In the genomic region with DNA sequence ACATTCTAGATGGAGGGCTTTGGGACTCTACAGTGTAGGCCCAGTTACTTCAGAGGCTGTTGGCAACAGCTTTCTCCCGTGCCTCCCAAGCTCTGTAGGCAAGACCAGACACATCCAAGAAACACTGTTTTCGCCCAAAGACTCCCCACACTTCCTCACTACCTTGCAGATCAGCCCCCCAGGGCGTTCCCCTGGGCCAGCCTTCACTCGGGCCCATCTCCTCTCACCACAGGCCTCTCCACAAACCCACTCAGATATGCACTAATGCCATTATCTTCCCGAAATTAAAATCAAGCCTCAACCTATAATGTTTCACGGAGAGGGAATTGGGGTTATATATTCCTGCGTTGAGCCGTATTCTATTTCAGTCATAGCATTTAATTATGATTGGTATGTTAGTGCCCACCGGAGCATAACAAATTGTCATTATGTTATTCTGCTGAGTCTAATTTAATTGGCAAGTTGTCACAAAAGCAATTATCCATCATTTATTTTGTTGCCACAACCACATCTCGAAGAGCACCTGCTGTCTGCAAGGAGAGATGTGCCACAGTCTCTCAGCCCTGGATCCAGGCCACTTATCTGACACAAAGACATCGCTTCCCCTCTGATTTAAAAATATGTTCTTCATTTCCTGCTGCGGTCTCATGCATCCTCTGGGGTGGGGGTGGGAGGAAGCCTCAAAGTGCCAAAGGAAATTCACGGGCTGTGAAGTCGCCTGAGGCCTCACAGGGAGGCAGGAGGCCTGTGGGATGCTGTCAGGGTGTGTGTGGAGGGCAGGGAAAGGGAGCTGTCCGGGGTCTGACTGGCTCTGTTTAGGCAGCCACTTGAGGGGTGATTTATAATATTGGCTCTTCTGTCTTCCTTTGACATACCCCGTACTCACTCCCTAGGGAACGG, we compare ENCODE assay signal across 8 mouse cellular contexts. TPM values are rescaled to one million over a fixed set of nuclear protein-coding genes. Genes with fewer than 3 reads are reported as not detected.
DNase-seq lines count a peak whose midpoint lies in the region; ATAC-seq and TF ChIP-seq lines count a peak whose summit lies in the region.

No protein-coding gene starts in this region.

- no peak for TF ChIP-seq CTCF in lung, embryonic 14.5 days (IDR thresholded peaks at IDR 0.05; ENCODE audit: low read depth)
- TF ChIP-seq CTCF in lung, adult 2 months (IDR thresholded peaks at IDR 0.05; ENCODE audit: insufficient read depth, low read length), result no peak

- peak overlapping the region; percentile 14; the same call in 1 of the 2 replicates for H3K27ac ChIP-seq in lung, embryonic 14.5 days (ENCODE audit: low read depth)
- peak overlapping the region; percentile 48; the same call in 1 of the 2 replicates for H3K27ac ChIP-seq in forebrain, embryonic 13.5 days
- H3K27ac ChIP-seq in midbrain, embryonic 16.5 days (ENCODE audit: low read length), result peak overlapping the region; percentile 2; the same call in 1 of the 2 replicates

- H3K36me3 ChIP-seq in lung, embryonic 14.5 days (ENCODE audit: insufficient read depth), result no peaks in the 10 kb centered on the region
- no peaks in the 10 kb centered on the region for H3K36me3 ChIP-seq in forebrain, embryonic 13.5 days (ENCODE audit: poor library complexity, severe bottlenecking)
- H3K36me3 ChIP-seq in midbrain, embryonic 16.5 days (ENCODE audit: control insufficient read depth, insufficient read depth, low read length), result no peaks in the 10 kb centered on the region

- 44% methylated on average over 17 of the region's 17 CpGs for WGBS in lung, embryonic 14.5 days
- WGBS in lung, adult 2 months, result 49% methylated on average over 17 of the region's 17 CpGs
- WGBS in forebrain, embryonic 13.5 days, result 24% methylated on average over 17 of the region's 17 CpGs
- 33% methylated on average over 17 of the region's 17 CpGs for WGBS in midbrain, embryonic 16.5 days

- TF ChIP-seq POLR2A in lung, adult 2 months (IDR thresholded peaks at IDR 0.05; ENCODE audit: borderline replicate concordance, extremely low read depth, low read depth, low read length), result no peak

- H3K9ac ChIP-seq in lung, embryonic 14.5 days, result no peak overlapping the region; the same call in 1 of the 2 replicates
- H3K9ac ChIP-seq in forebrain, embryonic 13.5 days, result no peak overlapping the region
- H3K9ac ChIP-seq in midbrain, embryonic 16.5 days (ENCODE audit: low read depth, low read length), result 0 out of 2 replicates have a peak overlapping the region, but pooled peaks have one; percentile 10

- intact Hi-C loops in left cerebral cortex, postnatal 36 days (cut with DNase I), result no loop called here

- no peak overlapping the region for H3K4me3 ChIP-seq in lung, embryonic 14.5 days (ENCODE audit: low read depth, low read length)
- no peak overlapping the region for H3K4me3 ChIP-seq in lung, adult 2 months (replicated peaks; ENCODE audit: extremely low read depth, low read depth, low read length)
- no peak overlapping the region for H3K4me3 ChIP-seq in forebrain, embryonic 13.5 days
- H3K4me3 ChIP-seq in midbrain, embryonic 16.5 days (ENCODE audit: low read depth, low read length), result no peak overlapping the region

- no peaks in the 10 kb centered on the region for H3K27me3 ChIP-seq in lung, embryonic 14.5 days (ENCODE audit: insufficient read depth, low read length)
- peaks cover 20% of the 10 kb centered on the region for H3K27me3 ChIP-seq in forebrain, embryonic 13.5 days
- no peaks in the 10 kb centered on the region for H3K27me3 ChIP-seq in midbrain, embryonic 16.5 days (ENCODE audit: control insufficient read depth, insufficient read depth, low read depth, low read length)

- peak; percentile 62 for DNase-seq in lung, embryonic 14.5 days
- DNase-seq in lung, adult 2 months, result no peak
- DNase-seq in kidney, postnatal 36 days, result peak; percentile 45 to 54
- no peak for DNase-seq in gastrocnemius, adult 8-10 months (ENCODE audit: low spot score in 2 of 2)
- DNase-seq in left cerebral cortex, postnatal 36 days (ENCODE audit: low spot score in 2 of 2), result no peak

- ATAC-seq in lung, embryonic 14.5 days (ENCODE audit: insufficient read depth), result peak; percentile 33; the same call in 1 of the 2 replicates
- peak; percentile 55 for ATAC-seq in forebrain, embryonic 13.5 days
- ATAC-seq in midbrain, embryonic 16.5 days, result no peak
- ATAC-seq in monocyte, adult 5-6 weeks (replicated peaks; ENCODE audit: insufficient number of reproducible peaks, low FRiP score, low TSS enrichment, poor library complexity, severe bottlenecking), result no peak

- peaks cover 15% of the 10 kb centered on the region for H3K4me1 ChIP-seq in lung, embryonic 14.5 days (ENCODE audit: insufficient read depth)
- peaks cover 9% of the 10 kb centered on the region for H3K4me1 ChIP-seq in lung, adult 2 months (ENCODE audit: control insufficient read depth, insufficient read depth, low read length)
- peaks cover 51% of the 10 kb centered on the region for H3K4me1 ChIP-seq in forebrain, embryonic 13.5 days
- H3K4me1 ChIP-seq in midbrain, embryonic 16.5 days (ENCODE audit: control insufficient read depth, insufficient read depth, low read length), result peaks cover 26% of the 10 kb centered on the region

- no peaks in the 10 kb centered on the region for H3K9me3 ChIP-seq in lung, embryonic 14.5 days (ENCODE audit: low read depth, low read length)
- H3K9me3 ChIP-seq in forebrain, embryonic 13.5 days (replicated peaks), result no peaks in the 10 kb centered on the region
- H3K9me3 ChIP-seq in midbrain, embryonic 16.5 days (replicated peaks; ENCODE audit: control insufficient read depth, low read length, poor library complexity, severe bottlenecking), result no peaks in the 10 kb centered on the region

- no peak overlapping the region for H3K4me2 ChIP-seq in lung, embryonic 14.5 days
- no peak overlapping the region for H3K4me2 ChIP-seq in forebrain, embryonic 13.5 days
- H3K4me2 ChIP-seq in midbrain, embryonic 16.5 days (ENCODE audit: low read length), result no peak overlapping the region

RNA-seq across cellular contexts. Expression of gene Mrps23, which starts 29.6 kb away (rescaled TPM):
- polyA plus RNA-seq in lung, embryonic 14.5 days (2014; fragmentation: Nextera tagmentation; extraction: Ambion mirVana), result 55.1 and 57.6 TPM in 2 replicates
- 23.3 and 39.0 TPM in 2 replicates for polyA plus RNA-seq in lung, adult 2 months (2012; rRNA removed)
- 70.4 and 70.9 TPM in 2 replicates for polyA plus RNA-seq in forebrain, embryonic 13.5 days (2015; fragmentation: Nextera tagmentation; extraction: Ambion mirVana)
- polyA plus RNA-seq in midbrain, embryonic 16.5 days (2015; fragmentation: Nextera tagmentation; extraction: Ambion mirVana), result 65.4 and 66.9 TPM in 2 replicates
- total RNA-seq in monocyte, adult 5-6 weeks (2017), result 64.6 to 115 TPM (median 69.1 TPM) in 3 replicates
- total RNA-seq in gastrocnemius, adult 8-10 months (2022), result 100 to 1,000 TPM; 119 to 149 (median 140) TPM
- 10 to 100 TPM; 59.5 to 71.0 TPM for total RNA-seq in left cerebral cortex, postnatal 36 days (2021)

Comparison
In these comparisons a context has a peak if more than half of its experiments do, and no peak if none do; other contexts are left out.
1. DNase-seq: peak in lung, embryonic 14.5 days (single experiment) and kidney, postnatal 36 days (2 of 2); none in lung, adult 2 months (single experiment), gastrocnemius, adult 8-10 months (0 of 2) and left cerebral cortex, postnatal 36 days (0 of 2).
2. ATAC-seq: peak in lung, embryonic 14.5 days (single experiment) and forebrain, embryonic 13.5 days (single experiment); none in midbrain, embryonic 16.5 days (single experiment) and monocyte, adult 5-6 weeks (single experiment).
3. Peak in every context shown above with its lines, with median percentiles within 50 percentile points of each other: H3K27ac ChIP-seq.